In genomic region chr7:28830981-28831380, GRCm38 (mm10) we compare ENCODE assay signal across 23 mouse cellular contexts. TPM values are rescaled to one million over a fixed set of nuclear protein-coding genes. Genes with fewer than 3 reads are reported as not detected.
DNase-seq lines count a peak whose midpoint lies in the region; ATAC-seq and TF ChIP-seq lines count a peak whose summit lies in the region.
"Had no signal": no experiment of that assay in that cellular context is flagged by ENCODE, and none has a peak within 500 bp of the region (broad histone marks: within the 10 kb centered on the region; RNA-seq: fewer than 3 reads in every experiment).

No protein-coding gene starts in this region.

- DNase-seq in left cerebral cortex, adult 2 months (ENCODE audit: extremely low spot score in 1 of 2, low spot score in 2 of 2): no peak
- DNase-seq in left cerebral cortex, adult 18-20 months (ENCODE audit: low spot score in 2 of 2): no peak
- no peak for DNase-seq in intestine, embryonic 14.5 days (ENCODE audit: low spot score)
- DNase-seq in yolk sac, embryonic 10.5 days (ENCODE audit: low spot score): peak; percentile 67
- no peak for DNase-seq in cerebellum, postnatal 14 days
- DNase-seq: adrenal gland, adult 2 months; cerebellum, adult 9-11 months; gastrocnemius, postnatal 36 days; kidney, adult 11 months; kidney, postnatal 10 days; liver, embryonic 13.5 days; lung, embryonic 14.5 days; thymus, adult 18-20 months; thymus, postnatal 4 days had no signal

- intact Hi-C loops in left cerebral cortex, adult 2 months (cut with DNase I): no loop called here

- no peaks in the 10 kb centered on the region for H3K27me3 ChIP-seq in heart, embryonic 11.5 days (ENCODE audit: control insufficient read depth, insufficient read depth, low read length)
- no peaks in the 10 kb centered on the region for H3K27me3 ChIP-seq in intestine, embryonic 14.5 days (replicated peaks; ENCODE audit: control insufficient read depth, insufficient read depth, low read length)
- H3K27me3 ChIP-seq in midbrain, embryonic 16.5 days (ENCODE audit: control insufficient read depth, insufficient read depth, low read depth, low read length): no peaks in the 10 kb centered on the region
- H3K27me3 ChIP-seq: embryonic facial prominence, embryonic 13.5 days; forebrain, embryonic 15.5 days; liver, embryonic 13.5 days; neural tube, embryonic 12.5 days had no signal

- peaks cover 6% of the 10 kb centered on the region for H3K36me3 ChIP-seq in heart, embryonic 11.5 days (ENCODE audit: control insufficient read depth, insufficient read depth, low read length)
- H3K36me3 ChIP-seq in intestine, embryonic 14.5 days (ENCODE audit: control insufficient read depth, insufficient read depth, low read length): peaks cover 12% of the 10 kb centered on the region
- H3K36me3 ChIP-seq in midbrain, embryonic 16.5 days (ENCODE audit: control insufficient read depth, insufficient read depth, low read length): peaks cover 10% of the 10 kb centered on the region; the same call in 1 of the 2 replicates

- H3K4me3 ChIP-seq in left cerebral cortex, adult 2 months: no peak overlapping the region
- H3K4me3 ChIP-seq in heart, embryonic 11.5 days (ENCODE audit: low read depth, low read length): no peak overlapping the region
- H3K4me3 ChIP-seq in intestine, embryonic 14.5 days (ENCODE audit: low read depth, low read length): no peak overlapping the region
- no peak overlapping the region for H3K4me3 ChIP-seq in midbrain, embryonic 16.5 days (ENCODE audit: low read depth, low read length)
- H3K4me3 ChIP-seq: embryonic facial prominence, embryonic 13.5 days; forebrain, embryonic 15.5 days; liver, embryonic 13.5 days; neural tube, embryonic 12.5 days had no signal

- no peak overlapping the region for H3K4me2 ChIP-seq in heart, embryonic 11.5 days
- no peak overlapping the region for H3K4me2 ChIP-seq in intestine, embryonic 14.5 days (ENCODE audit: low read length)
- H3K4me2 ChIP-seq in midbrain, embryonic 16.5 days (ENCODE audit: low read length): no peak overlapping the region
- H3K4me2 ChIP-seq: embryonic facial prominence, embryonic 13.5 days; forebrain, embryonic 15.5 days; hindbrain, embryonic 14.5 days; liver, embryonic 13.5 days; lung, embryonic 14.5 days; midbrain, embryonic 11.5 days; neural tube, embryonic 12.5 days had no signal

- no peak for TF ChIP-seq CTCF in left cerebral cortex, adult 2 months (IDR thresholded peaks at IDR 0.05)

- 57% methylated on average over 5 of the region's 5 CpGs for WGBS in heart, embryonic 11.5 days (ENCODE audit: insufficient replicate concordance)
- 70% methylated on average over 5 of the region's 5 CpGs for WGBS in intestine, embryonic 14.5 days
- 94% methylated on average over 5 of the region's 5 CpGs for WGBS in midbrain, embryonic 16.5 days

- no peaks in the 10 kb centered on the region for H3K9me3 ChIP-seq in heart, embryonic 11.5 days (replicated peaks; ENCODE audit: control insufficient read depth, low read length)
- no peaks in the 10 kb centered on the region for H3K9me3 ChIP-seq in intestine, embryonic 14.5 days (ENCODE audit: control insufficient read depth, low read length)
- H3K9me3 ChIP-seq in midbrain, embryonic 16.5 days (replicated peaks; ENCODE audit: control insufficient read depth, low read length, poor library complexity, severe bottlenecking): no peaks in the 10 kb centered on the region
- H3K9me3 ChIP-seq: embryonic facial prominence, embryonic 13.5 days; forebrain, embryonic 15.5 days; liver, embryonic 13.5 days; neural tube, embryonic 12.5 days had no signal

- ATAC-seq in heart, embryonic 11.5 days (replicated peaks; ENCODE audit: insufficient number of reproducible peaks, low FRiP score, low TSS enrichment): no peak
- ATAC-seq in intestine, embryonic 14.5 days (replicated peaks; ENCODE audit: low FRiP score, low TSS enrichment, low read depth): no peak
- ATAC-seq in midbrain, embryonic 16.5 days: no peak
- ATAC-seq: forebrain, embryonic 15.5 days had no signal

- peak overlapping the region; percentile 15; the same call in 1 of the 2 replicates for H3K27ac ChIP-seq in left cerebral cortex, adult 2 months
- H3K27ac ChIP-seq in heart, embryonic 11.5 days (ENCODE audit: low read depth, low read length): no peak overlapping the region
- H3K27ac ChIP-seq in intestine, embryonic 14.5 days (ENCODE audit: low read depth): peak overlapping the region; percentile 69; the same call in 1 of the 2 replicates
- no peak overlapping the region for H3K27ac ChIP-seq in midbrain, embryonic 16.5 days (ENCODE audit: low read length)
- H3K27ac ChIP-seq: embryonic facial prominence, embryonic 13.5 days; forebrain, embryonic 15.5 days; hindbrain, embryonic 14.5 days; liver, embryonic 13.5 days; macrophage; neural tube, embryonic 12.5 days had no signal

- peaks cover 9% of the 10 kb centered on the region for H3K4me1 ChIP-seq in heart, embryonic 11.5 days (ENCODE audit: control insufficient read depth, insufficient read depth, low read length)
- H3K4me1 ChIP-seq in intestine, embryonic 14.5 days (replicated peaks; ENCODE audit: control insufficient read depth, insufficient read depth, low read length): peaks cover 9% of the 10 kb centered on the region; the same call in 1 of the 2 replicates
- H3K4me1 ChIP-seq in midbrain, embryonic 16.5 days (ENCODE audit: control insufficient read depth, insufficient read depth, low read length): peaks cover under 1% of the 10 kb centered on the region

- 0 out of 2 replicates have a peak overlapping the region, but pooled peaks have one; percentile 1 for H3K9ac ChIP-seq in heart, embryonic 11.5 days (ENCODE audit: low read depth, low read length)
- no peak overlapping the region for H3K9ac ChIP-seq in intestine, embryonic 14.5 days (ENCODE audit: low read length)
- no peak overlapping the region for H3K9ac ChIP-seq in midbrain, embryonic 16.5 days (ENCODE audit: low read depth, low read length)
- H3K9ac ChIP-seq: embryonic facial prominence, embryonic 13.5 days; forebrain, embryonic 15.5 days; hindbrain, embryonic 14.5 days; liver, embryonic 13.5 days; lung, embryonic 14.5 days; neural tube, embryonic 12.5 days had no signal

RNA-seq across cellular contexts. Expression of gene Lgals4, which starts 2.7 kb away (rescaled TPM):
- total RNA-seq in left cerebral cortex, adult 2 months (2021): 1 to 10 TPM; 2.6 to 2.9 TPM
- total RNA-seq in left cerebral cortex, adult 18-20 months (2021): 1 to 10 TPM; 1.9 to 2.4 TPM
- 2.2 and 3.9 TPM in 2 replicates for polyA plus RNA-seq in heart, embryonic 11.5 days (2014; fragmentation: Nextera tagmentation; extraction: Ambion mirVana)
- polyA plus RNA-seq in intestine, embryonic 14.5 days (2014; fragmentation: Nextera tagmentation; extraction: Ambion mirVana): 604 and 737 TPM in 2 replicates
- 5.7 and 5.9 TPM in 2 replicates for polyA plus RNA-seq in midbrain, embryonic 16.5 days (2015; fragmentation: Nextera tagmentation; extraction: Ambion mirVana)

RNA-seq across cellular contexts. Expression of gene Ech1, which starts 6.0 kb away (rescaled TPM):
- total RNA-seq in left cerebral cortex, adult 2 months (2021): 10 to 100 TPM; 46.3 to 49.8 TPM
- total RNA-seq in left cerebral cortex, adult 18-20 months (2021): 10 to 100 TPM; 53.5 to 56.6 TPM
- 139 and 149 TPM in 2 replicates for polyA plus RNA-seq in heart, embryonic 11.5 days (2014; fragmentation: Nextera tagmentation; extraction: Ambion mirVana)
- polyA plus RNA-seq in intestine, embryonic 14.5 days (2014; fragmentation: Nextera tagmentation; extraction: Ambion mirVana): 188 and 194 TPM in 2 replicates
- 86.6 and 96.4 TPM in 2 replicates for polyA plus RNA-seq in midbrain, embryonic 16.5 days (2015; fragmentation: Nextera tagmentation; extraction: Ambion mirVana)

RNA-seq across cellular contexts. Expression of gene Hnrnpl, which starts 22.6 kb away (rescaled TPM):
- total RNA-seq in left cerebral cortex, adult 2 months (2021): 100 to 1,000 TPM; 434 to 438 TPM
- total RNA-seq in left cerebral cortex, adult 18-20 months (2021): 100 to 1,000 TPM; 427 to 456 TPM
- polyA plus RNA-seq in heart, embryonic 11.5 days (2014; fragmentation: Nextera tagmentation; extraction: Ambion mirVana): 210 and 212 TPM in 2 replicates
- polyA plus RNA-seq in intestine, embryonic 14.5 days (2014; fragmentation: Nextera tagmentation; extraction: Ambion mirVana): 232 and 241 TPM in 2 replicates
- polyA plus RNA-seq in midbrain, embryonic 16.5 days (2015; fragmentation: Nextera tagmentation; extraction: Ambion mirVana): 134 and 152 TPM in 2 replicates

RNA-seq across cellular contexts. Expression of gene Lgals7, which starts 32.7 kb away (rescaled TPM):
- under 1 TPM in 1 of 2 experiments, not detected in 1; 0.49 TPM for total RNA-seq in left cerebral cortex, adult 2 months (2021)
- total RNA-seq in left cerebral cortex, adult 18-20 months (2021): under 1 TPM in 1 of 2 experiments, not detected in 1; 0.74 TPM
- 0.82 and 1.0 TPM in 2 replicates for polyA plus RNA-seq in heart, embryonic 11.5 days (2014; fragmentation: Nextera tagmentation; extraction: Ambion mirVana)
- 0.42 and 0.58 TPM in 2 replicates for polyA plus RNA-seq in intestine, embryonic 14.5 days (2014; fragmentation: Nextera tagmentation; extraction: Ambion mirVana)
- 6.7 and 10.3 TPM in 2 replicates for polyA plus RNA-seq in midbrain, embryonic 16.5 days (2015; fragmentation: Nextera tagmentation; extraction: Ambion mirVana)
- total RNA-seq: gastrocnemius, postnatal 36 days; left cerebral cortex, adult 8-10 months had no signal
- polyA plus RNA-seq: macrophage had no signal

RNA-seq across cellular contexts. Expression of gene Rinl, which starts 42.2 kb away (rescaled TPM):
- total RNA-seq in left cerebral cortex, adult 2 months (2021): 1 to 10 TPM; 2.7 to 3.1 TPM
- total RNA-seq in left cerebral cortex, adult 18-20 months (2021): 1 to 10 TPM; 2.1 to 3.9 TPM
- polyA plus RNA-seq in heart, embryonic 11.5 days (2014; fragmentation: Nextera tagmentation; extraction: Ambion mirVana): 2.4 and 2.5 TPM in 2 replicates
- polyA plus RNA-seq in intestine, embryonic 14.5 days (2014; fragmentation: Nextera tagmentation; extraction: Ambion mirVana): 3.5 and 4.3 TPM in 2 replicates
- 2.2 and 2.9 TPM in 2 replicates for polyA plus RNA-seq in midbrain, embryonic 16.5 days (2015; fragmentation: Nextera tagmentation; extraction: Ambion mirVana)

Comparison
In these comparisons a context has a peak if more than half of its experiments do, and no peak if none do; other contexts are left out.
1. H3K27ac ChIP-seq: peak in left cerebral cortex, adult 2 months (single experiment) and intestine, embryonic 14.5 days (single experiment); none in heart, embryonic 11.5 days (single experiment) and midbrain, embryonic 16.5 days (single experiment).
2. RNA of gene Lgals4, which starts 2.7 kb away (polyA plus RNA-seq): 604 to 737 TPM in intestine, embryonic 14.5 days; 5.7 to 5.9 TPM in midbrain, embryonic 16.5 days and 2.2 to 3.9 TPM in heart, embryonic 11.5 days; every median in the first group is over 10 times any median in the second.